Mouse (Mus musculus) adrenal gland, postnatal 4 days (tissue): ENCODE data around the gene Tmem95. TPM values are rescaled to one million over a fixed set of nuclear protein-coding genes. Genes with fewer than 3 reads are reported as not detected.
"Not testable (repeated sequence)": the region's sequence is repeated elsewhere in the genome, so short reads cannot be mapped to it uniquely, and the experiment has no call there.

Experiments
- DNase-seq, 2 experiments: peaks; one replicate each; pipeline ENCODE4 v3.0.0; 2021 to 2022; ENCODE audit warnings: low spot score in 2 of 2, mixed read lengths in 2 of 2
- total RNA-seq, 2 experiments: library from RNA; stranded (reverse); gene quantifications; 2 replicates each; pipeline ENCODE4 v1.2.3; 2021

Tmem95 gene
- total RNA-seq, 2 experiments from 2014 or later = not detected

DNA sequence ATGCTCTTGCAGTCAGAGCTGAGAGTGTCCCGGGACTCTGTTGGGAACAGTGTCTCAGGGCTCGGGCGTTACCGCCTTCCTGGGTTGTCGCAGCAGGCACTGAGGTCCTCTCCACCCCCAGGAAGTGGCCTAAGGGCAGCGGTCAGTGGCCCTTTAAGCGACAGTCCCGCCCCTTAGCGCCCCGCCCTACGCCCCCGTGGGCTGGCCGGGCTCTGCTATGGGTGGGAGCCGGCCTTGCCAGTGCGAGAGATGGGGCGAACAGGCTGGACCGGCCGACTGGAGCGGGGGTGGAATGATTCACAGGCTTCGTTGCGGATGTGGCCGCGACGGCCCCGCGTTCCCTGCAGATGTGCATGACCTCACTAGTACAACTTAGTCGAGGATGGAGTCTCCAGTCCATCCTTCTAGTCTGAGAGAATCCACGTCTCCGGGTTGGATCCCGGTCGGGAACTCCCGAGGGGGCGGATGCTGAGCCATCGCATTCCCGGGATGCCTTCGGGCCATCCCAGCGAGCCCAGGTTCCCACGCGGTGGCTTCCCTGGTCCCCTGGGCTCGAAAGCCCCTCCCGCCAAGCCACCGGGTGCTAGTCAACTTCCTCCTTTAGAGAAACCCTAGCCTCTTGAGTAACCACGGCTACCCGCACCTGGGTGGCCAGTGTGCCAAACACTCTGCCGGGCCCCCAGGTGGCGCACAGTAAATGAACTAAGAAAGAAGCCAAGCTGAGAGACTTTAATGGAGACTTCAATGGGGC, 3.2 kb upstream of the Tmem95 start, which contains the start of gene Kctd11:
Kctd11 (minus strand) TSS at position 554 of the 751 bp plus-strand sequence.
- peak; percentile 67 to 83 for DNase-seq

DNA sequence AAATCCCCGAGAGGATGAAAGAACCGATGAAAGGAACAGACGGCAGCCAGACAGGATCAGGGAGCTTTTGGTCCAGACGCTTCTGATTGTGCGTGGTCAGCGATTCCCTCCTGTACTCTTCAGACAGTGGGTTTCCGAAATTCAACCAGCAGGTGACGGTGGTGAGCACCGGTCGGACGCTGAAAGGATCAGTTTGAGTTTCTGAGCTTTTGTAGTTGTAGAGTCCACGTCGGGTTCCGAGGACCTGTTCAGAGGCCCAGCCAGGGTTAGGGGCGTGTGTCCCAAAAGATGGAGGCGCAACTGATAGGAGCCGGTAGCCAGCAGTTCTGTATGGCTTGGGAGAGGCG, 2.7 kb upstream of the Tmem95 start:
- DNase-seq = peak; percentile 40 to 57

- DNase-seq = no peak
Measured at GRCm38 (mm10) chr11:69879711-69880110, 1.9 kb upstream of the Tmem95 start.

DNA sequence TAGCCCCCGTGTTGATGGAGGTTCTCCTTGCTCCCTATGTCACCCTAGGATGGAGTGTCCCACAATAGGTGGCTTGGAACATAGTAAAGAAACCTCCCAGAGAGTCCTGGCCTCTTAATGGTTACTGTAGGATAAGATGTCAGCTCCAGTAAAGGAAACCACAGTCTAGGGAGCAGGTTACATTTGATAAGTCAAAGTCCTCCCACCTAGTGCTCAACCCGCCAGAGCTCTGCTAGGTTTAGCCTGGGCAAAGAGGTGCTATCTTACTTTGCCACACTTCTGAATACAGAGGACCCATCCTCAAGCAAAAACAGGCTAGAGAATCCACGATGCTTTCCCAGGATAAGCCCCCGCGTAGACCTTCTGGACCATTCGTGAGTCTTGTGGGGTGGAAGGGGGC, 1.1 kb upstream of the Tmem95 start:
- no peak for DNase-seq

DNA sequence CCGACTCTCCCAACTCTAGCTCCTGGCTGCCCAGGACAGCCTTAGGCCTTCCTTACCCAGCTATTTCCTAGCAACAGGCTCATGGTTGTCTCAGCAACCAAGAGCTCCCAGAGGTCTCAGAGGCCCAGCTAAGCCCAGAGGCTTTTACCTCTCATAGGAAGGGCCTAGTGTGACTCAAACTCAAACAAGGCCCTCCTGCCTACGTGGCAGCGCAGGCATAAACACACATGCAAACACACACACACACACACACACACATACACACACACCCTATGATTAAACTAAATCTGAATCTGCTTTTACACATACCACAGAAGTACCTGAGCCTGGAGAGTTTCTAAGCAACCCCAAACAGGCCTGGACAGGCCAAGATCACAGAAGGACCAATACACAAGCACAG, 581 bp upstream of the Tmem95 start:
- DNase-seq = no peak

DNA sequence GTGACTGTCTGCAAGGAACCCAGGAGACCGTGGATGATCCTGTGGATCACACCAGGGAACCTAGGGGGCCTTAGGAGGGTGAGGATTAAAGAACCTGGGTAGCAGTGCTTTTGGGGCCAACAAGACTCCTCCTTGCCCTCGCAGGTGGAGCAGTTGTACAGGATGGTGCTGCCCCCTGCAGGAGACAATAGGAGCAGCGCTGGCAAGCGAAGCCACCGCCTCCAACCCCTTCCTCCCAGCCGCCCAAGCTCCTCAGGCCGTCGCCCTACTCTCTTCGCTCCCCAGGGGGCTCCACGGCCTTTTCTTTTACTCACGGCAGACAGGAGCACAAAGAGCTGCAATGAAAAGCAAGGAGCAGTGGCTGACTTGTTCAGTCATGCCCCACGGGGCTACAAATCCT, 951 bp downstream of the Tmem95 start:
- peak; percentile 73 to 79 for DNase-seq

- DNase-seq = no peak
Measured at GRCm38 (mm10) chr11:69876186-69876585, 1.6 kb downstream of the Tmem95 start.

- DNase-seq = no peak
Measured at GRCm38 (mm10) chr11:69872451-69872850, 5.4 kb downstream of the Tmem95 start.

DNA sequence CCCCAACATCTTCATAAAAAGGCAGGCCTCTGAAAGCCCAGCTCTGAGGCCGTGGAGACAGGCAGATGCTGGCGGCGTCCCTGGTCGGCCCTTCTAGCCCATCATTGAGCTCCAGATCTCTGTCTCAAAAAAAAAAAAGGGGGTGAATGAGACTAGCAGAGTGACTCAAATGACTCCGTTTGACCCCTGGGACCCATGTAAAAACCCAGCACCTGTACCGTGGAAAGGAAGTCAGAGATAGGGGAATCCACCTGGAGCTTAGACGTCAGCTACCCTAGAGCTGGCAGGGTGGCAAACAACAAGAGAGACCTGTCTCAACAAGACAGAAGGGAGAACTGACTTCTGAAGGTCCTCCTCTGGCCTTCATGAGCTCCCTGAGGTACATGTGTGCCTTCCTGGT, 6.0 kb downstream of the Tmem95 start:
- no peak for DNase-seq

DNA sequence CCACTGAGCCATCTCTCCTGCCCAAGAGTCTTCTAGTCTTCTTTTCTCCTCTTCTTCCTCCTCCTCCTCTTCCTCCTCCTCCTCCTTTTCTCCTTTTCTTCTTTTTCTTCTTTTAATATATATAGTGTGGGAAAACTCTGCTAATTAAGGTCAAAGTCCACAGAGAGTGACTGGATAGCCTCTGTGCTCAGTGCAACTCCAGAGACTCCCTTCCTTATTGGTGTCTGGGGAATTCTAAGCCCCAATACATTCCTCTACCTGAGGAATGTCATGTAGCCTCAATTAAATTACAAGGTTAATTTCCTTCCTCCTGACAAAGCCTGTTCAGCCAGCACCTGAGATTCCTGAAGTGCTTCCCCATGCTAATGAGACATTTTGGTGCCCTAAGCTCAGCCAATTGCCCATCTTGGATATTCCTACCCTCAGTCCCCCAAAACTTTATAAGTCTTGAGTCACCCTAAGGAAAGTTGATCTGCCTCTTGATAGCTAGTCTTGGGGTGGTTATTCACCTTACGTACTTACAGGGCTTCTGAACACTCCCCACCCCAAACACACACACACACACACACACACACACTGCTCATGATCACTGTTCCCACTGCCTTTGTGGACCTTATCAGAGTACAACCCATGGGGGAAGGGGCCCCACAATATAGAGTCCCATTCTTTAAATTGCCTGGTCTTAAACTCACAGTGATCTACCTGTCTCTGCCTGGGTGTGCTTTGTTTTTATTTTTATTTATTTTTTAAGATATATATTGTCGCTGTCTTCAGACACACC, 7.3 kb downstream of the Tmem95 start:
- no peak for DNase-seq

- DNase-seq = no peak
Measured at GRCm38 (mm10) chr11:69867335-69867734, 10.5 kb downstream of the Tmem95 start.

- DNase-seq = no peak
Measured at GRCm38 (mm10) chr11:69865561-69865960, 12.3 kb downstream of the Tmem95 start.

GRCm38 (mm10) chr11:69864138-69864860, 13.5 kb downstream of the Tmem95 start:
- no peak for DNase-seq

GRCm38 (mm10) chr11:69863729-69864128, 14.1 kb downstream of the Tmem95 start:
- not testable (repeated sequence) for DNase-seq

DNA sequence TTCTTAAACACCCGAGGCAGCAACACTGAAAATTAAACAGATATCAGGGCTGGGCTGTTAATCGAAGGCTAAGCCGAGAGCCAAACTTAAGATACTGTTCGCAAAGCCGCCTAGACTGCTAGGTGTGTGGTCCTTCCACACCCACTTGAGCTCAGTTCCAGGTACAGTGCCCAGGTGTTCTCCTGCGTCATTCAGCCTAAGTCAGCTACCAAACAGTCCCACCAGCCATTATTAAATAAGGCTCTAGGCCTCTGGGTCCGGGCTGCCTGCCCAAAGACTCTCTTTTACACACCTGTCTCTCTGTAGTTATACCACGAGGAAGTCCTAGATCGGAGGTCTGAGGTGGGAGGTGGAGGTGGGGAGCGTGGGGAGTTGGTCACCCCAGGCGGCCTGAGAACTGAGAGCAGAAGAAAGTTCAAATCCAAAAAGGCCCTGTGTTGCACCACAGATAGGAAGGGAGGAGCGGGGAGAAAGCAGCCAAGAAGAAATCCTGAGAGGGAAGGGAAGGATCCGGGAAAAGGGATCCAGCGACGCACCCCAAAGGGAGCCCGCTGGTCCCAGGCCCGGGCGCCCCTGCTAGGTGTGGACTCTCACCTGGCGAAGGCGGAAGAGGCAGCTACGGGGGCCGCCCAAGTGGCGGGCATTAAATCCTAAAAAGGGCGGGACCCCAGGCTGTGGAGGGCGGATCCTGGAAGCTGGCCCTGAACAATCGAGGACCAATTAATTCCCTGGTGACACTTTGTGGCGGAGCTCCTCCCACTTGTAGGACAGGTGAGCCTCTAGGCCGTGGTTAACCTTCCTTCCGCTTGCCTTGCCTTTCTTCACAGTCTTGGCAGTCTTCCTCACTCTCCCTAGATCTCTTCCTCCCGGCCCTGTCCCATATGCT, 19.5 kb downstream of the Tmem95 start, which contains the start of gene Tnk1:
Tnk1 (minus strand) TSS at position 618 of the 886 bp plus-strand sequence.
- no peak for DNase-seq

- DNase-seq = no peak
Measured at GRCm38 (mm10) chr11:69855347-69855746, 22.5 kb downstream of the Tmem95 start.

DNA sequence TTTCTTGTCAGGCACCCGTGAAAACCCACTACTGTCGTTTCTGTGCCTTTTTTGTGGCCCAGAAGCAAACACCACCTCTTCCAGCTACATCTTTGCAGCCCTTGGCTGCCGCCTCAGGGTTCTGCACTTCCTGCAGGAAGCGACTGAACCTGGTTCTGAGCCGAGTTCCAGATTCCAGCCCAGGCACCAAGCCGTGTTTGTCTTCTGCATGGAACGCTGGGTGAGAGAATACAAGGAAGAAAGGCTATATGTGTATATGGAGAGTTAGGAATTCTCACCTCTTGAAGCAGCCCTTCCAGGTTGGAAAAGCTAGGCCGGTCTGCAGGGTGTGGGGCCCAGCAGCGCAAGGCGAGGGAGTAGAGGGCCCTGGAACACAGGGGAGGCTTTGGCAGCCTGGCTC, 23.1 kb downstream of the Tmem95 start:
- DNase-seq = no peak

GRCm38 (mm10) chr11:69853994-69854393, 23.8 kb downstream of the Tmem95 start:
- DNase-seq = no peak

DNA sequence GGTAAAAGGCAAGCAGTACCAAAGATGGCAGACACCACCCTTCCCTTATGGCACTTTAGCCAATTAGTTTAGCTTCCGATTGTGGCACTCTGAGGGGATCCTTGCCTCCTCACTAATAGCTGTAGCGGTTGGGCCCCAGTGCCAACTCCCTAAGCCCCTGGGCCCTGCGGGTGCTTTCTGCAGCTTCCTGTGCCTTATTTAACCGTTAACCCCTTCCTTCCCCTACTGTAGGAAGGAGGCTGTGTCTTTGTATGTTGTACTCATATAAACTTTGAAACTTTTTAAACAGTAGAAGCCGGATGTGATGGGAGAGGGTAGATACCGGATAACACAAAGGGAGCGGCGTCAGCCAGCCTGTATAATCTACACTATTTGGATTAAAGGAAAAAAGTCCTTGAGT, 27.1 kb downstream of the Tmem95 start:
- DNase-seq = no peak

DNA sequence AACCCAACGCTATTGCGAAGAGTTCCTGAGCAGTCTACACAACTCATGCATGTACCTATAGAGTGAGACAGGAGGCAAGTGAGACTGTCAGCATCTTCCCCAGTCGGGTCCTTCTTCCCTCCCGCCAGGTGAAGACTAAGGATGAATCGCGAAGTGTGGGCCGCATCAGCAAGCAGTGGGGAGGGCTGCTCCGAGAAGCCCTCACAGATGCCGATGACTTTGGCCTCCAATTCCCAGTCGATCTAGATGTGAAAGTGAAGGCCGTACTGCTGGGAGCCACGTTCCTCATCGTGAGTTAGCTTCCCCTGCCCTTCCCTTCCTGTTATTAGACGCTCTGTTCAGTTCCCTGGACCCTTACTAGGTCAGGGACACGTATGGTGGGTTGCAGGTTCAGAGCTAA, 27.9 kb downstream of the Tmem95 start:
- DNase-seq = no peak

DNA sequence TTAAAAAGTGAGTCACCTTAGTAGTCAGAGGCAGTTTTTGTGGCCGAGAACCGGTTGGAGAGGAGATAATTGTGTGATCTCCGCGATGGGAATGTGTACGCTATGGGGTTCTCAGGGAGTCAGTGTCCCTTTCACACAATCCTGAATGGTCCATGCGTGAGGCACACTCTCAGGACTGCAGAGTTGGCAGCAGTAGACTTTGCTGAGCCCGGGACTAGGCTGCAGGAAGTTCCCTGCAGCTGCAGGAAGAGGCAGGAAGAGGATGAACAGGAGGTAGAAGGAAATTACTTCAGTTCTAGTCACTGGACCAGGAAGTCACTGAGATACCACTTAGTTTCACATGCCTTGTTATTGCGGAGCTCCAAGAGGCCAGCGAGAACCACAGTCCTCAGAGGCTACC, 28.7 kb downstream of the Tmem95 start:
- DNase-seq = no peak
